Mouse (Mus musculus) testis, adult 2 months (tissue): ENCODE data around the gene Dnah12.

Source experiments
- CTCF ChIP-seq: fragments of 200-500 bp; IDR thresholded peaks from 2 replicates; pipeline ENCODE4 v1.5.1; 2012; ENCODE audit warnings: low read depth, mild to moderate bottlenecking, inconsistent platforms, low read length, moderate library complexity; ENCODE audit not compliant: control insufficient read depth, insufficient read depth, insufficient replicate concordance
- POLR2A ChIP-seq: fragments of 200-500 bp; IDR thresholded peaks from 2 replicates; pipeline ENCODE4 v1.6.1; 2012; ENCODE audit warnings: low read depth, mild to moderate bottlenecking, inconsistent platforms, low read length, moderate library complexity; ENCODE audit not compliant: control insufficient read depth

GRCm38 (mm10) chr14:26890777-26891176, 197.7 kb downstream of the Dnah12 start:
- TF ChIP-seq CTCF = no peak
- no peak for TF ChIP-seq POLR2A
